Mouse (Mus musculus) limb, embryonic 10.5 days (tissue): ENCODE measurements around the gene 4933417A18Rik. TPM values are rescaled to one million over a fixed set of nuclear protein-coding genes. Genes with fewer than 3 reads are reported as not detected.
"Not testable (repeated sequence)": the region's sequence is repeated elsewhere in the genome, so short reads cannot be mapped to it uniquely, and the experiment has no call there.

Source experiments
- DNase-seq: peaks from one replicate; pipeline ENCODE4 v3.0.0-alpha.2; 2017; ENCODE audit warnings: low spot score
- H3K27ac ChIP-seq: fragments of 300-500 bp; sonication (generic); 2 replicates; pipeline ENCODE4 v1.5.1; 2016; ENCODE audit warnings: mild to moderate bottlenecking
- H3K27me3 ChIP-seq: fragments of 300-500 bp; sonication (generic); 2 replicates; pipeline ENCODE4 v1.6.1; 2016; ENCODE audit warnings: low read depth, mild to moderate bottlenecking; ENCODE audit not compliant: poor library complexity, severe bottlenecking
- H3K36me3 ChIP-seq: fragments of 300-500 bp; sonication (generic); 2 replicates; pipeline ENCODE4 v1.6.1; 2016; ENCODE audit warnings: mild to moderate bottlenecking, moderate library complexity
- H3K4me1 ChIP-seq: fragments of 300-500 bp; sonication (generic); 2 replicates; pipeline ENCODE4 v1.6.1; 2016
- H3K4me3 ChIP-seq: fragments of 300-500 bp; sonication (generic); 2 replicates; pipeline ENCODE4 v1.5.1; 2016; ENCODE audit warnings: mild to moderate bottlenecking, moderate library complexity
- H3K9me3 ChIP-seq: fragments of 300-500 bp; sonication (generic); replicated peaks from 2 replicates; pipeline ENCODE4 v1.6.1; 2016; ENCODE audit warnings: mild to moderate bottlenecking
- whole genome bisulfite sequencing: fragments of 180-500 bp; shearing (Covaris S2); methylation state at CpG from one replicate; pipeline ENCODE4 v1.1.7; 2016; 5-methylcytosine and 5-hydroxymethylcytosine counted together
- polyA plus RNA-seq: library from polyadenylated mRNA; unstranded; fragments of >200 nt; fragmentation: Nextera tagmentation; extraction: Ambion mirVana; gene quantifications from 2 replicates; pipeline ENCODE4 v1.2.1, GENCODE M21; 2016

The 4933417A18Rik gene
- polyA plus RNA-seq, 1 experiment from 2014 or later, result not detected

GRCm38 (mm10) chr13:34958158-34958557 lies 33.9 kb downstream of the 4933417A18Rik start:
- 89% methylated on average over 3 of the region's 3 CpGs for whole genome bisulfite sequencing
- H3K27me3 ChIP-seq, H3K9me3 ChIP-seq, H3K27ac ChIP-seq, H3K4me3 ChIP-seq, DNase-seq, H3K4me1 ChIP-seq, H3K36me3 ChIP-seq: not testable (repeated sequence)

- no peaks in the 10 kb centered on the region for H3K9me3 ChIP-seq
- H3K4me1 ChIP-seq, result peaks cover 12% of the 10 kb centered on the region
- DNase-seq, result no peak
- H3K27me3 ChIP-seq, result peaks cover 36% of the 10 kb centered on the region
- H3K36me3 ChIP-seq, result no peaks in the 10 kb centered on the region
- WGBS, result 91% methylated on average over 4 of the region's 4 CpGs
- H3K4me3 ChIP-seq, result no peak overlapping the region
- no peak overlapping the region for H3K27ac ChIP-seq
Measured at GRCm38 (mm10) chr13:34960996-34961770, 37.0 kb downstream of the 4933417A18Rik start.

DNA sequence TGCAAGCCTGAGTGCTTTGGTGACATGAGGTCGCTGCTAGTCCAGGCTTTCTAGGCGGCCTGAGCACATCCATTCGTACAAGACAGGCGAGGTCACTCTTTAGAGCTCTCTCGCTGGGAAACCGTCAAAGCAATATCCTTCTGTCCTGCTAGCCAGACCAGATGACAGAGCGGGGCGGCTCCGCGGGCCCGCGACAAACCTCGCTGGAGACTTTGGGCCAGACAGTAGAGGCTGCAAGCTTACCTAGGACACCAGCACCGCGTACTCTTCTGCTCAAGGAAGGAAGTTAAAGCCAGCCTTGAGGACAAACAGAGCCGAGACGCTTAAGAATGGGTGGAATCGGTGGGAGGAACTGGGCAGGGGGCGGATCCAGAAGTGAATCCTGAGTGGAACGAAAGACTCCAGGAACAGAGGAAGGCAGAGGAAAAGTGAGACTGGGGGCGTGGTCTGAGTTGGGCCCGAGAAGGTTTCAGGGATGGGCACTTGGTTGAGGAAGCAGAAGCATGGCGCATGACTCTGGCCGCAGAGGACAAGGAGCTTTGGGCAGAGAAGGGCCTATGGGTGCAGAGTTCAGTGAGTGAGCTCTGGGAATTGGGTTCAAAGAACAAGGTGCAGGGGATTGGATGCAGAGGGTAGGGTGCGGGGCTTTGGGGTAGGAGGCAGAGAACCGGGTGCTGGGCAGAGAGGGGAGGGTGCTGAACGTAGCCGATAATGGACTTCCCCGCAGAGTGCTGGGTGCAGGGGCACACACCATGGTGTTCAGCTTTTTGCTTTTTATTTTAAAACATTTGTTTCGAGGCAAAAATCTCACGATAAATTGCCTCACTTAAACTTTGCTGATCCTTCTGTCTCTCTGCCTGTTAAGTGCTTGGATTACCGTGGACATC lies 39.5 kb downstream of the 4933417A18Rik start, which contains the start of gene Eci3:
Gene Eci3, minus strand, starts transcription at position 300 of the 887 bp plus-strand sequence.
- peaks cover 43% of the 10 kb centered on the region for H3K27me3 ChIP-seq
- WGBS, result 2% methylated on average over 32 of the region's 32 CpGs
- H3K4me1 ChIP-seq, result peaks cover 12% of the 10 kb centered on the region
- H3K9me3 ChIP-seq, result no peaks in the 10 kb centered on the region
- no peak within 1 kb of the TSS for H3K27ac ChIP-seq
- peak; percentile 59 for DNase-seq
- peak within 1 kb of the TSS; percentile 58 for H3K4me3 ChIP-seq
- H3K36me3 ChIP-seq, result no peaks in the 10 kb centered on the region

GRCm38 (mm10) chr13:34964419-34964818 lies 40.2 kb downstream of the 4933417A18Rik start:
- peaks cover 12% of the 10 kb centered on the region for H3K4me1 ChIP-seq
- DNase-seq, result peak; percentile 46
- no peaks in the 10 kb centered on the region for H3K36me3 ChIP-seq
- H3K27ac ChIP-seq, result no peak overlapping the region
- peaks cover 43% of the 10 kb centered on the region for H3K27me3 ChIP-seq
- H3K9me3 ChIP-seq, result no peaks in the 10 kb centered on the region
- WGBS, result 4% methylated on average over 14 of the region's 14 CpGs
- peak overlapping the region; percentile 58 for H3K4me3 ChIP-seq

- H3K9me3 ChIP-seq, result no peaks in the 10 kb centered on the region
- DNase-seq, result no peak
- 9% methylated on average over 5 of the region's 5 CpGs for WGBS
- no peak overlapping the region for H3K27ac ChIP-seq
- peak overlapping the region; percentile 58 for H3K4me3 ChIP-seq
- H3K4me1 ChIP-seq, result peaks cover 12% of the 10 kb centered on the region
- no peaks in the 10 kb centered on the region for H3K36me3 ChIP-seq
- H3K27me3 ChIP-seq, result peaks cover 43% of the 10 kb centered on the region
Measured at GRCm38 (mm10) chr13:34964866-34965265, 40.7 kb downstream of the 4933417A18Rik start.

GRCm38 (mm10) chr13:34965647-34966046 lies 41.4 kb downstream of the 4933417A18Rik start:
- not testable (repeated sequence) for H3K4me3 ChIP-seq, DNase-seq, H3K27ac ChIP-seq, H3K9me3 ChIP-seq, H3K36me3 ChIP-seq
- Histone ChIP-seq H3K4me1 (peaks cover 12% of the 10 kb centered on the region), H3K27me3 (peaks cover 43% of the 10 kb centered on the region)
- 65% methylated on average over 9 of the region's 9 CpGs for WGBS

DNA sequence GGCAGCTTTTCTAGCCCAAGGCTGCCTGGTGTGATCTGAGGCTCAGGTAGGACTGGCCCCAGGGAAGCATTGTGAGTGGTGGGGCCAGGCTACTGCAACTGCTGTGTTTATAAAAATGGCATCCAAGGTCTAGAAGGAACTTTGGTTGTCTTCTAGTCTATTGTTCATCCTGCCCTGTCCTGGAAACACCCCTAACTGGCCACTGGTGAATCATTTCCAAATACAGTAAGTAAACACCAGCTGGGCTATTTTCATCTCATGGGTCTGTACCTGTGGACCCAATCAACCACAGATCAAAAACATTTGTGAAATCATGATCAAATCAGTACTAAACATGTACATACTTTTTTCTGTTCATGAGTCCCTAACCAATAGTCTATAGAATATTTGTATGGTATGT lies 48.2 kb downstream of the 4933417A18Rik start:
- H3K36me3 ChIP-seq, result peaks cover 13% of the 10 kb centered on the region
- H3K27me3 ChIP-seq, DNase-seq, H3K9me3 ChIP-seq, H3K4me1 ChIP-seq, H3K27ac ChIP-seq, H3K4me3 ChIP-seq: not testable (repeated sequence)

DNA sequence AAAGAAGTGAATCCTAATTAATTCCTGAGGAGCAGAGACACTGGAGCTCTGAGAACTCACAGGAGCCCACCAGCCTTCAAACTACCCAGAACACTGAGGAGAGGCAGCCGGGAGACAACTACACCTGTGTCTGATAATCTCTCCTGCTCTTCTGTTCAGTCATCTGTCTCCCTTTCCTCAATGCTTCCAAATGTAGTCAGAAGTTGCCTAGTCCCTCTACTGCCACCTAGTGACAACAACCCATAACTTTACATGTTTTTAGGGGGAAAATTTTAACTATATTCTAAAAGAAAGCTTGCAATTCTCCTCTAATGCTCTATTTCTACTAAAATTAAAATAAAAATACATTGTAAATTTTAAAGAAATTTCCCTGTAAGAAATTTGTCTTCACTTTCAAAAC lies 48.9 kb downstream of the 4933417A18Rik start:
- WGBS, result 29% methylated on average over 1 of the region's 1 CpGs
- DNase-seq, result no peak
- Histone ChIP-seq H3K27me3 (no peaks in the 10 kb centered on the region), H3K4me3 (no peak overlapping the region), H3K9me3 (no peaks in the 10 kb centered on the region), H3K4me1 (no peaks in the 10 kb centered on the region), H3K27ac (no peak overlapping the region), H3K36me3 (peaks cover 20% of the 10 kb centered on the region)

- no peaks in the 10 kb centered on the region for H3K9me3 ChIP-seq
- WGBS, result 36% methylated on average over 1 of the region's 1 CpGs
- H3K27me3 ChIP-seq, result no peaks in the 10 kb centered on the region
- peaks cover 26% of the 10 kb centered on the region for H3K36me3 ChIP-seq
- no peaks in the 10 kb centered on the region for H3K4me1 ChIP-seq
- H3K27ac ChIP-seq, result no peak overlapping the region
- DNase-seq, result no peak
- H3K4me3 ChIP-seq, result no peak overlapping the region
Measured at GRCm38 (mm10) chr13:34973770-34974169, 49.6 kb downstream of the 4933417A18Rik start.

DNA sequence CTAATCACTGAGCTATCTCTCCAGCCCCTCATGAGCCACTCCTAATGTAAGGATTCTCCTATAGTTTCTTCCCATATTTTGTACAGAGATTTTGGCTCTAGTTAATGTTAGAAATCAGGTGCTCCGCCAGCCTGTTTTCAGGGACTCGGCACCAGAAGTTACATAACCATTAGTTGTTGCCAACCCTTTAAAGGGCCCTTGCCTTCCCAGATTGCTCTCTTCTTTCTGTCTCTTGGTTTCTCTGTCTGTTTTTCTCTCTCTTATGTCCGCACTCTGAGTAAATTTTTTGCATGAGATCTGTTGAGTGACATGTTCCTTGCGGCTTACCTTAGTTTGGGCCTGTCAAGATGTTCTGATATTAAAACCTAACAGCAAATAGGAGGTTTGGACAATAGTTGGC lies 51.9 kb downstream of the 4933417A18Rik start:
- 93% methylated on average over 4 of the region's 4 CpGs for WGBS
- H3K27ac ChIP-seq, result no peak overlapping the region

GRCm38 (mm10) chr13:34977410-34977809 lies 53.2 kb downstream of the 4933417A18Rik start:
- no peaks in the 10 kb centered on the region for H3K9me3 ChIP-seq
- H3K27me3 ChIP-seq, result no peaks in the 10 kb centered on the region
- peaks cover 59% of the 10 kb centered on the region for H3K36me3 ChIP-seq
- no peaks in the 10 kb centered on the region for H3K4me1 ChIP-seq
- H3K4me3 ChIP-seq, result no peak overlapping the region
- no peak overlapping the region for H3K27ac ChIP-seq
- no peak for DNase-seq
- 94% methylated on average over 3 of the region's 3 CpGs for WGBS

More for the DNA sequence above, 51.9 kb downstream of the 4933417A18Rik start:
- H3K36me3 ChIP-seq, result peaks cover 48% of the 10 kb centered on the region
- no peak overlapping the region for H3K4me3 ChIP-seq
- H3K4me1 ChIP-seq, result no peaks in the 10 kb centered on the region
- H3K27me3 ChIP-seq, result no peaks in the 10 kb centered on the region
- H3K9me3 ChIP-seq, result no peaks in the 10 kb centered on the region
- DNase-seq, result no peak

DNA sequence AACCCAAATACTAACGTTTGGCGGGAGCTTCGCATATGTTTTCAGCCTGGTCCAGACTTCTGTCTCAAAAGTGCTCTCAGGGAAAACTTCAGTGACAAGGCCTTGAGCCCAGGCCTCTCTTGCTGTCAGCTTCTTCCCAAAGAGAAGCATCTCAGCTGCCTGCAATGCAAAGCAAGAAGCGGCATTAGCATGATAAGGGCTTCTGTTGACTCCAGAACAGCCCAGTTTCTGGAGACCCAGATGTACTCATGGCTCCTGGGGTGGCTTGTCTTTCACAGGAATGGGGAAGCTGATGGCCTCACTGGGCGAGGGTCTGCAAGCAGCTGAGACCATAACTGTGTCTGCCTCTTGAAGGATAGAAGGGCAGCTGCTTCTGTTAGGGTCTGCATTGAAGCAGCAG lies 54.4 kb downstream of the 4933417A18Rik start:
- not testable (repeated sequence) for H3K27ac ChIP-seq, H3K9me3 ChIP-seq, H3K27me3 ChIP-seq, H3K4me1 ChIP-seq, DNase-seq, H3K4me3 ChIP-seq
- peaks cover 70% of the 10 kb centered on the region for H3K36me3 ChIP-seq
- WGBS, result 81% methylated on average over 5 of the region's 5 CpGs

DNA sequence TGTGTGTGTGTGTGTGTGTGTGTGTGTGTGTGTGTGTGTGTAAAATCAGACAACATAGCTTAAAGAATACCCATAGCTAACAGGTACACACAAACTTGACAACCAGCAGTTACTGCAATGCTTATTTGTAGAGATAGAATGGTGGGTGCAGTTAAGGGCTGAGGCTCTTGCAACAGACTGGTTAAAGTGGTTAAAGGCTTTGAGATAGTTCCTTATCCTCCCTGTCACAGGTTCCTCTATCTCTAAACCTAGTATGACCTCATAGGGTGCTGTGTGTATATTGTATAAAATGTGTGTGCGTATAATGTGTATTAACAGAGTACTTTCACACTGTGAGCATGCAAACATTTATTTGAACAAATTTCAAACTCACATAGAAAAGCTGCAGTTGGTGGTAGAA lies 59.3 kb downstream of the 4933417A18Rik start:
- not testable (repeated sequence) for H3K27me3 ChIP-seq

More for the DNA sequence above, 59.3 kb downstream of the 4933417A18Rik start:
- not testable (repeated sequence) for DNase-seq, H3K4me3 ChIP-seq, H3K9me3 ChIP-seq, H3K4me1 ChIP-seq, H3K27ac ChIP-seq
- peaks cover 95% of the 10 kb centered on the region for H3K36me3 ChIP-seq
- 95% methylated on average over 1 of the region's 1 CpGs for WGBS
